Mouse (Mus musculus) megakaryocyte, embryonic 14.5 days (primary cell): ENCODE data around the gene Zc3h18.

Experiments
- FLI1 ChIP-seq: IDR thresholded peaks from 2 replicates; pipeline ENCODE4 v1.6.1; 2012; ENCODE audit warnings: low read length, inconsistent platforms, mixed read lengths
- GATA1 ChIP-seq: IDR thresholded peaks from 3 replicates; pipeline ENCODE4 v1.6.1; 2012; ENCODE audit warnings: mixed read lengths, low read length, inconsistent platforms, borderline replicate concordance

- TF ChIP-seq GATA1: no peak
- TF ChIP-seq FLI1: no peak
Measured at GRCm38 (mm10) chr8:122414311-122414710, 37.9 kb downstream of the Zc3h18 start.
